Comparison of ENCODE assay signal across 24 mouse cellular contexts in the genomic region with DNA sequence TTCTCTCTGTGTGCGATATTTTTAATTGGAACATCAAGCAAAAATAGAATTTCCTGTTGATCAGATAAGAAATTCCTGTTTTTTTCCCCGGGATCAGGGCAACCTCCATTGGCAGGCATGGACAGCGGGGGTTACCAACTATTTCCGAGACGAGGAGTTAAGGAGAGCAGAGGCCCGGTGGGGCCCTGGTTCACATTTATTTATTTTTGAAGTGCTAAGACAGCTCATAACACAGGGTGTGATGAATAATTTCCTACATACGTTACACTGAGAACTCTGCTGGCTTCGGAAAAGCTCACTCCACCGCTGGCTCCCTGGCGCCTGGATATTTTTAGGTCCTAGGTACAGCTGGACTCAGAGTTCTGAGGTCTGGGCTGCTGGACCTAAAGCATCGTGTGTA. TPM values are rescaled to one million over a fixed set of nuclear protein-coding genes. Genes with fewer than 3 reads are reported as not detected.
DNase-seq lines count a peak whose midpoint lies in the region; ATAC-seq lines count a peak whose summit lies in the region.
"Had no signal": no experiment of that assay in that cellular context is flagged by ENCODE, and none has a peak within 500 bp of the region (broad histone marks: within the 10 kb centered on the region; RNA-seq: fewer than 3 reads in every experiment).

No protein-coding gene starts in this region.

- no peak overlapping the region for H3K4me3 ChIP-seq in kidney, embryonic 15.5 days (replicated peaks)
- H3K4me3 ChIP-seq: embryonic facial prominence, embryonic 15.5 days; heart, embryonic 13.5 days; intestine, embryonic 15.5 days; layer of hippocampus, adult 2 months; liver, embryonic 13.5 days; lung, embryonic 15.5 days; midbrain, embryonic 15.5 days; neural tube, embryonic 12.5 days had no signal

- no peak overlapping the region for H3K27ac ChIP-seq in kidney, embryonic 15.5 days
- H3K27ac ChIP-seq: embryonic facial prominence, embryonic 15.5 days; heart, embryonic 13.5 days; intestine, embryonic 15.5 days; layer of hippocampus, adult 2 months; liver, embryonic 13.5 days; lung, embryonic 15.5 days; macrophage; midbrain, embryonic 15.5 days; neural tube, embryonic 12.5 days had no signal

- H3K4me2 ChIP-seq in kidney, embryonic 15.5 days, result no peak overlapping the region
- H3K4me2 ChIP-seq: embryonic facial prominence, embryonic 15.5 days; heart, embryonic 13.5 days; intestine, embryonic 15.5 days; liver, embryonic 13.5 days; lung, embryonic 15.5 days; midbrain, embryonic 15.5 days; neural tube, embryonic 12.5 days had no signal

- peak; percentile 24 for DNase-seq in adrenal gland, adult 8-10 months
- DNase-seq in adrenal gland, postnatal 4 days (ENCODE audit: low spot score in 2 of 2), result no peak
- DNase-seq in kidney, adult 18-20 months, result peak; percentile 23
- peak; percentile 25 to 38 for DNase-seq in kidney, adult 8-10 months
- DNase-seq in kidney, postnatal 36 days, result peak; percentile 37 to 61
- no peak for DNase-seq in spleen, adult 12 weeks (ENCODE audit: low spot score)
- DNase-seq: cerebellum, adult 11 months; cerebellum, adult 9-11 months; gastrocnemius, postnatal 10 days; heart, adult 18-20 months; liver, embryonic 13.5 days; right cerebral cortex, postnatal 25 days had no signal

- H3K9ac ChIP-seq in kidney, embryonic 15.5 days, result no peak overlapping the region
- H3K9ac ChIP-seq: embryonic facial prominence, embryonic 15.5 days; heart, embryonic 13.5 days; intestine, embryonic 15.5 days; liver, embryonic 13.5 days; lung, embryonic 15.5 days; midbrain, embryonic 15.5 days; neural tube, embryonic 12.5 days had no signal

- no peak for ATAC-seq in kidney, embryonic 15.5 days (replicated peaks; ENCODE audit: low FRiP score)
- ATAC-seq: CD4-positive, CD25-positive, alpha-beta regulatory T cell, adult 4 months; forebrain, embryonic 14.5 days; hindbrain, embryonic 16.5 days; intestine, embryonic 15.5 days; midbrain, embryonic 15.5 days had no signal

- no peaks in the 10 kb centered on the region for H3K27me3 ChIP-seq in kidney, embryonic 15.5 days
- H3K27me3 ChIP-seq: embryonic facial prominence, embryonic 15.5 days; heart, embryonic 13.5 days; intestine, embryonic 15.5 days; liver, embryonic 13.5 days; lung, embryonic 15.5 days; midbrain, embryonic 15.5 days; neural tube, embryonic 12.5 days had no signal

- no peaks in the 10 kb centered on the region; the same call in 1 of the 2 replicates for H3K9me3 ChIP-seq in kidney, embryonic 15.5 days (replicated peaks)
- H3K9me3 ChIP-seq: embryonic facial prominence, embryonic 15.5 days; intestine, embryonic 15.5 days; lung, embryonic 15.5 days; midbrain, embryonic 15.5 days; neural tube, embryonic 12.5 days had no signal

- 73% methylated on average over 11 of the region's 11 CpGs for WGBS in kidney, embryonic 15.5 days

- H3K36me3 ChIP-seq in kidney, embryonic 15.5 days, result no peaks in the 10 kb centered on the region
- H3K36me3 ChIP-seq: embryonic facial prominence, embryonic 15.5 days; heart, embryonic 13.5 days; intestine, embryonic 15.5 days; liver, embryonic 13.5 days; lung, embryonic 15.5 days; midbrain, embryonic 15.5 days; neural tube, embryonic 12.5 days had no signal

- H3K4me1 ChIP-seq in kidney, embryonic 15.5 days, result no peaks in the 10 kb centered on the region
- H3K4me1 ChIP-seq: embryonic facial prominence, embryonic 15.5 days; intestine, embryonic 15.5 days; liver, embryonic 13.5 days; lung, embryonic 15.5 days; midbrain, embryonic 15.5 days; neural tube, embryonic 12.5 days had no signal

RNA-seq across cellular contexts. Expression of gene Ehd3, which starts 49.1 kb away (rescaled TPM):
- 100 to 1,000 TPM in 1 of 4 experiments, 10 to 100 TPM in 3; 57.1 to 102 (median 78.3) TPM for total RNA-seq in adrenal gland, adult 8-10 months (2022)
- total RNA-seq in adrenal gland, postnatal 4 days (2021), result 10 to 100 TPM; 43.6 to 49.5 TPM
- 18.2 and 21.3 TPM in 2 replicates for polyA plus RNA-seq in kidney, embryonic 15.5 days (2015; fragmentation: Nextera tagmentation; extraction: Ambion mirVana)

Comparison
In these comparisons a context has a peak if more than half of its experiments do, and no peak if none do; other contexts are left out.
1. DNase-seq: peak in adrenal gland, adult 8-10 months (single experiment), kidney, adult 18-20 months (single experiment), kidney, adult 8-10 months (2 of 2) and kidney, postnatal 36 days (2 of 2); none in adrenal gland, postnatal 4 days (0 of 2) and spleen, adult 12 weeks (single experiment).